Mouse (Mus musculus) hematopoietic stem cell, adult 5-6 weeks (primary cell): ENCODE data around the gene Vwa8. TPM values are rescaled to one million over a fixed set of nuclear protein-coding genes. Genes with fewer than 3 reads are reported as not detected.

ENCODE experiments used
- ATAC-seq, 2 experiments: fragments of 125-278 bp in 1 of 2; replicated peaks in 1 of 2; 2 replicates each; pipeline ENCODE4 v1.8.0; 2016 to 2017; ENCODE audit warnings: inconsistent platforms in 2 of 2, mild to moderate bottlenecking in 2 of 2, moderate number of reproducible peaks in 2 of 2, low read depth in 1 of 2, moderate TSS enrichment in 1 of 2; ENCODE audit not compliant: low FRiP score in 2 of 2, poor library complexity in 2 of 2, severe bottlenecking in 2 of 2, insufficient read depth in 1 of 2, low TSS enrichment in 1 of 2
- total RNA-seq: library from RNA; stranded (forward); fragments of 172-1452, 232-1000 nt; gene quantifications from 2 replicates; pipeline ENCODE4 v1.2.3, GENCODE M21; 2017

Vwa8 gene
- 22.5 and 34.7 TPM in 2 replicates for total RNA-seq

GRCm38 (mm10) chr14:78848941-78849911, at the start of gene Vwa8:
Gene Vwa8 (plus strand): TSS chr14:78849052.
- peak; percentile 60 to 70 for ATAC-seq

- ATAC-seq: peak; percentile 27 to 62
Measured at GRCm38 (mm10) chr14:78802378-78802777, 46.5 kb upstream of the Vwa8 start.

GRCm38 (mm10) chr14:78803924-78804323, 44.9 kb upstream of the Vwa8 start:
- ATAC-seq: no peak

- no peak for ATAC-seq
Measured at GRCm38 (mm10) chr14:78812896-78813295, 36.0 kb upstream of the Vwa8 start.

GRCm38 (mm10) chr14:78816411-78816810, 32.4 kb upstream of the Vwa8 start:
- ATAC-seq: no peak

GRCm38 (mm10) chr14:78817651-78818050, 31.2 kb upstream of the Vwa8 start:
- no peak for ATAC-seq

- no peak for ATAC-seq
Measured at GRCm38 (mm10) chr14:78818406-78818805, 30.4 kb upstream of the Vwa8 start.

- no peak for ATAC-seq
Measured at GRCm38 (mm10) chr14:78824013-78824412, 24.8 kb upstream of the Vwa8 start.

- no peak for ATAC-seq
Measured at GRCm38 (mm10) chr14:78824507-78824906, 24.3 kb upstream of the Vwa8 start.

GRCm38 (mm10) chr14:78831158-78831557, 17.7 kb upstream of the Vwa8 start:
- no peak for ATAC-seq

- no peak for ATAC-seq
Measured at GRCm38 (mm10) chr14:78847948-78848347, 904 bp upstream of the Vwa8 start.

GRCm38 (mm10) chr14:78848477-78848876, 375 bp upstream of the Vwa8 start:
- 0 out of 4 replicates have a peak, but pooled peaks of 1 of the 2 experiments have one; percentile 4 for ATAC-seq

GRCm38 (mm10) chr14:78849961-78850578, 1.2 kb downstream of the Vwa8 start:
- no peak for ATAC-seq

- ATAC-seq: no peak
Measured at GRCm38 (mm10) chr14:78850666-78851065, 1.8 kb downstream of the Vwa8 start.

- no peak for ATAC-seq
Measured at GRCm38 (mm10) chr14:78851366-78851765, 2.5 kb downstream of the Vwa8 start.

- ATAC-seq: no peak
Measured at GRCm38 (mm10) chr14:78852401-78853246, 3.8 kb downstream of the Vwa8 start.

GRCm38 (mm10) chr14:78861156-78861555, 12.3 kb downstream of the Vwa8 start:
- ATAC-seq: no peak

GRCm38 (mm10) chr14:78870036-78870435, 21.2 kb downstream of the Vwa8 start:
- no peak for ATAC-seq
